Mouse (Mus musculus): Measurements from ENCODE around the gene Galnt2.

- TF ChIP-seq POLR2A (IDR thresholded peaks at IDR 0.05; ENCODE audit: insufficient read depth, low read length) (no peak), EP300 (IDR thresholded peaks at IDR 0.05; ENCODE audit: insufficient read depth, low read depth, low read length) (no peak)
Measured at GRCm38 (mm10) chr8:124182224-124182623, 49.0 kb upstream of the Galnt2 start.

Data from ES-Bruce4 (cell line).